9 mouse cellular contexts compared by ENCODE assay signal in genomic region chr1:54830223-54830622, GRCm38 (mm10).
A peak's percentile ranks its signal among the peaks of the same experiment; 100 is the strongest.
DNase-seq lines count a peak whose midpoint lies in the region; ATAC-seq lines count a peak whose summit lies in the region.
"Had no signal": no experiment of that assay in that cellular context is flagged by ENCODE, and none has a peak within 500 bp of the region (broad histone marks: within the 10 kb centered on the region; RNA-seq: fewer than 3 reads in every experiment).

No protein-coding gene starts in this region.

- H3K4me2 ChIP-seq in heart, embryonic 14.5 days (ENCODE audit: low read length): no peak overlapping the region

- WGBS in heart, embryonic 14.5 days: 15% methylated on average over 6 of the region's 6 CpGs
- WGBS in limb, embryonic 10.5 days: 66% methylated on average over 6 of the region's 6 CpGs

- no peaks in the 10 kb centered on the region for H3K27me3 ChIP-seq in heart, embryonic 14.5 days (ENCODE audit: control insufficient read depth, insufficient read depth, low read length)
- no peaks in the 10 kb centered on the region for H3K27me3 ChIP-seq in limb, embryonic 10.5 days (ENCODE audit: low read depth, poor library complexity, severe bottlenecking)

- ATAC-seq in heart, embryonic 14.5 days (ENCODE audit: insufficient number of reproducible peaks, insufficient read depth, low FRiP score, low read depth): peak; percentile 41; the same call in 1 of the 2 replicates

- peak overlapping the region in 1 of 2 experiments; percentile 19; a peak in 2 of 4 replicates for H3K27ac ChIP-seq in heart, embryonic 14.5 days (replicated peaks in 1 of 2; ENCODE audit: control insufficient read depth in 1 of 2, insufficient read depth in 1 of 2, low read depth in 2 of 2, low read length in 2 of 2)
- 0 out of 2 replicates have a peak overlapping the region, but pooled peaks have one; percentile 9 for H3K27ac ChIP-seq in limb, embryonic 10.5 days
- H3K27ac ChIP-seq: left cerebral cortex, adult 2 months had no signal

- peaks cover 24 to 38% of the 10 kb centered on the region in 2 experiments for H3K4me1 ChIP-seq in heart, embryonic 14.5 days (ENCODE audit: control insufficient read depth in 2 of 2, insufficient read depth in 2 of 2, low read length in 2 of 2)
- H3K4me1 ChIP-seq in limb, embryonic 10.5 days: peaks cover 17% of the 10 kb centered on the region

- H3K36me3 ChIP-seq in heart, embryonic 14.5 days (ENCODE audit: control insufficient read depth, insufficient read depth, low read length): no peaks in the 10 kb centered on the region
- no peaks in the 10 kb centered on the region for H3K36me3 ChIP-seq in limb, embryonic 10.5 days

- no peak overlapping the region for H3K4me3 ChIP-seq in heart, embryonic 14.5 days (ENCODE audit: control insufficient read depth in 1 of 2, insufficient read depth in 1 of 2, low read depth in 1 of 2, low read length in 2 of 2)
- H3K4me3 ChIP-seq in limb, embryonic 10.5 days: no peak overlapping the region
- H3K4me3 ChIP-seq: left cerebral cortex, adult 2 months had no signal

- DNase-seq in urinary bladder, postnatal 14 days (ENCODE audit: low spot score): peak; percentile 51
- no peak for DNase-seq in urinary bladder, adult 2 months (ENCODE audit: low spot score)
- DNase-seq in limb, embryonic 10.5 days (ENCODE audit: low spot score): no peak
- no peak for DNase-seq in thymus, postnatal 14 days
- DNase-seq in layer of hippocampus, adult 11-12 months (ENCODE audit: low spot score): no peak
- no peak for DNase-seq in left cerebral cortex, adult 11 months (ENCODE audit: low spot score)
- no peak for DNase-seq in cerebellum, adult 9-11 months

- H3K9ac ChIP-seq in heart, embryonic 14.5 days (ENCODE audit: low read length): no peak overlapping the region

- no peaks in the 10 kb centered on the region for H3K9me3 ChIP-seq in heart, embryonic 14.5 days (ENCODE audit: control insufficient read depth, low read length)
- H3K9me3 ChIP-seq in limb, embryonic 10.5 days (replicated peaks): no peaks in the 10 kb centered on the region
